Mouse (Mus musculus) stomach, embryonic 16.5 days (tissue): ENCODE results near the gene Arrb1. TPM values are rescaled to one million over a fixed set of nuclear protein-coding genes. Genes with fewer than 3 reads are reported as not detected.

ENCODE experiments used
- ATAC-seq: fragments of 200-750 bp; cut with Nextera tagmentation; 2 replicates; pipeline ENCODE4 v1.8.0; 2017; ENCODE audit warnings: moderate number of reproducible peaks, moderate TSS enrichment; ENCODE audit not compliant: insufficient read depth, low FRiP score
- H3K27ac ChIP-seq: fragments of 300-500 bp; sonication (generic); 2 replicates; pipeline ENCODE4 v1.5.1; 2014; ENCODE audit warnings: low read length
- H3K27me3 ChIP-seq: fragments of 300-500 bp; sonication (generic); 2 replicates; pipeline ENCODE4 v1.6.1; 2014; ENCODE audit warnings: low read length, control low read depth, mixed read lengths; ENCODE audit not compliant: control insufficient read depth, insufficient read depth
- H3K36me3 ChIP-seq: fragments of 300-500 bp; sonication (generic); 2 replicates; pipeline ENCODE4 v1.6.1; 2014; ENCODE audit warnings: low read length; ENCODE audit not compliant: control insufficient read depth, insufficient read depth
- H3K4me1 ChIP-seq: fragments of 300-500 bp; sonication (generic); 2 replicates; pipeline ENCODE4 v1.6.1; 2014; ENCODE audit warnings: low read length, control low read depth, mixed read lengths; ENCODE audit not compliant: control insufficient read depth, insufficient read depth
- H3K4me2 ChIP-seq: fragments of 300-500 bp; sonication (generic); 2 replicates; pipeline ENCODE4 v1.6.1; 2014; ENCODE audit warnings: low read depth, low read length, mixed read lengths
- H3K4me3 ChIP-seq: fragments of 300-500 bp; sonication (generic); replicated peaks from 2 replicates; pipeline ENCODE4 v1.5.1; 2014; ENCODE audit warnings: mild to moderate bottlenecking, low read length
- H3K9ac ChIP-seq: fragments of 300-500 bp; sonication (generic); 2 replicates; pipeline ENCODE4 v1.6.1; 2014; ENCODE audit warnings: low read length
- H3K9me3 ChIP-seq: fragments of 300-500 bp; sonication (generic); replicated peaks from 2 replicates; pipeline ENCODE4 v1.6.1; 2016; ENCODE audit warnings: low read length, control low read depth; ENCODE audit not compliant: control insufficient read depth
- WGBS: fragments of 180-500 bp; shearing (Covaris S2); extraction: QIAGEN DNeasy Blood & Tissue Kit; methylation state at CpG from one replicate; pipeline ENCODE4 v1.1.7; 2014; 5-methylcytosine and 5-hydroxymethylcytosine counted together
- polyA plus RNA-seq: library from polyadenylated mRNA; unstranded; fragments of >200 nt; fragmentation: Nextera tagmentation; extraction: Ambion mirVana; gene quantifications from 2 replicates; pipeline ENCODE4 v1.2.1, GENCODE M21; 2015

The Arrb1 gene
- polyA plus RNA-seq, 1 experiment from 2014 or later: 13.6 TPM

DNA sequence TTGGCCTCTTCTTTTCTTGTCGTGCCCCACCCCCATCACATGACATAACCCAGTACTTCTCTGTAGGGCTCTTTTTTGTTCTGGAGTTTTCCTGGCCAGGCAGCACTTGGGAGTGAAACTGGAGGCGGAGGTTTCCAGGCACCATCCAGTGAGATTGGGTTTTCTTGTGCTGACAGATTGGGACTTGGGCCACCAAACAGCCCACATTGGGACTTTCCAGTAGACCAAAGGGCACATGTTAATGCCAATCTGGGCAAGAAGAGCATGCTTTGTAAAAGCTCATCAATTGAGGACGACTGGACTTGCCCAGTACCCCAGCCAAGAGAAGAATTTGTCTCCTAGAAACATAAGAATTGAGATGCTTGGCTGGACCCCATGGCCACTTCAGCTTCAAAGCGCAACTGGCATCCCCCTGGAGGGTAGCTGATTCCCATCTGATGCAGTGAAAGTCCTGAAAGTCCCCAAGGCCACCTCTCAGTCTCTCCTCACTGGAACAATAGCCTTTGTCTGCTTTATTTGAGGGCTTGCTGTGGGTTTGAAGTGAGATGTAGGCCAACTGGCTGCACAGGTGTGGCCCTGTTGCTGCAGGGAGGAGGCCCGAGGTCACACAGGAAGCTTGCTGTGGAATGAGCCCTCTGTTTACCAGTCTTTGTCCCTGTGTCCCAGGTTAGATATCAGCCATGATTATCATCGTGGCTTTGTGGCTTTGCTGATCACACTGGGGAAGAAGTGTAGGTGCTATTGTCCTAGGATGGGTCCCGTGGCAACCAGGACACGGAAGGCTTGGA lies 68.8 kb downstream of the Arrb1 start:
- Histone ChIP-seq H3K9ac (no peak overlapping the region), H3K4me1 (no peaks in the 10 kb centered on the region), H3K36me3 (no peaks in the 10 kb centered on the region), H3K4me2 (no peak overlapping the region), H3K27me3 (no peaks in the 10 kb centered on the region), H3K9me3 (no peaks in the 10 kb centered on the region), H3K27ac (no peak overlapping the region), H3K4me3 (no peak overlapping the region)
- no peak for ATAC-seq
- WGBS: 74% methylated on average over 8 of the region's 8 CpGs

GRCm38 (mm10) chr7:99605058-99605457 lies 69.8 kb downstream of the Arrb1 start:
- no peaks in the 10 kb centered on the region for H3K4me1 ChIP-seq
- H3K36me3 ChIP-seq: no peaks in the 10 kb centered on the region
- no peak overlapping the region for H3K9ac ChIP-seq
- H3K9me3 ChIP-seq: no peaks in the 10 kb centered on the region
- H3K27me3 ChIP-seq: no peaks in the 10 kb centered on the region
- no peak for ATAC-seq
- H3K4me3 ChIP-seq: no peak overlapping the region
- no peak overlapping the region for H3K4me2 ChIP-seq
- 84% methylated on average over 2 of the region's 2 CpGs for WGBS
- H3K27ac ChIP-seq: no peak overlapping the region

GRCm38 (mm10) chr7:99606303-99606702 lies 71.0 kb downstream of the Arrb1 start:
- Histone ChIP-seq H3K4me1 (no peaks in the 10 kb centered on the region), H3K27ac (no peak overlapping the region), H3K4me3 (no peak overlapping the region), H3K9me3 (no peaks in the 10 kb centered on the region), H3K36me3 (no peaks in the 10 kb centered on the region), H3K9ac (no peak overlapping the region), H3K4me2 (no peak overlapping the region), H3K27me3 (no peaks in the 10 kb centered on the region)
- no peak for ATAC-seq
- 78% methylated on average over 11 of the region's 11 CpGs for WGBS

GRCm38 (mm10) chr7:99606766-99607165 lies 71.5 kb downstream of the Arrb1 start:
- Histone ChIP-seq H3K27me3 (no peaks in the 10 kb centered on the region), H3K9me3 (no peaks in the 10 kb centered on the region), H3K4me3 (no peak overlapping the region), H3K9ac (no peak overlapping the region), H3K36me3 (no peaks in the 10 kb centered on the region), H3K27ac (no peak overlapping the region), H3K4me1 (no peaks in the 10 kb centered on the region), H3K4me2 (no peak overlapping the region)
- 66% methylated on average over 3 of the region's 3 CpGs for WGBS
- ATAC-seq: no peak

GRCm38 (mm10) chr7:99607632-99608031 lies 72.4 kb downstream of the Arrb1 start:
- 49% methylated on average over 2 of the region's 2 CpGs for WGBS
- Histone ChIP-seq H3K27me3 (no peaks in the 10 kb centered on the region), H3K36me3 (no peaks in the 10 kb centered on the region), H3K9me3 (no peaks in the 10 kb centered on the region), H3K9ac (no peak overlapping the region), H3K4me3 (no peak overlapping the region), H3K27ac (no peak overlapping the region), H3K4me2 (no peak overlapping the region), H3K4me1 (no peaks in the 10 kb centered on the region)
- ATAC-seq: no peak

DNA sequence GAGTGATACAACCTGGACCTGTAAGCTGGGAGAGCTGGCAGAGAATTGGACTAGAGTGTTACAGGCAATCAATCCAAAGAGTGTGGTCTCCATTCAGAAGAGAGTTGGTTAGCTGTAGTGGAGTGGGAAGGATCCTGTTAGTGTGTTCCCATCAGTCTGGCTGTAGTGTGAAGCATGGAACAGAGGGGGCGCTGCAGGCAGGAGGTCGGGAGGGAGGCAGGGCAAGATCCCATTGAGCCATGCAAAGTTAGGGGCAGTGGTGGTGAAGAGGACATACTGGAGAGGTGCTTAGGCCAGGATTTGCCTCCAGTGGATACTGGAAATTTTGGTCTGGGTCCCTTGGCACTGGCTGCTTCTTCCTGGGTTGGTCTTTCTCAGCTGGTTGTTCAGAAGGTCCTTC lies 83.0 kb downstream of the Arrb1 start:
- Histone ChIP-seq H3K4me1 (no peaks in the 10 kb centered on the region), H3K4me2 (no peak overlapping the region), H3K36me3 (no peaks in the 10 kb centered on the region), H3K27ac (no peak overlapping the region), H3K9me3 (no peaks in the 10 kb centered on the region), H3K9ac (no peak overlapping the region), H3K27me3 (no peaks in the 10 kb centered on the region), H3K4me3 (no peak overlapping the region)
- no peak for ATAC-seq
- 62% methylated on average over 2 of the region's 2 CpGs for WGBS

DNA sequence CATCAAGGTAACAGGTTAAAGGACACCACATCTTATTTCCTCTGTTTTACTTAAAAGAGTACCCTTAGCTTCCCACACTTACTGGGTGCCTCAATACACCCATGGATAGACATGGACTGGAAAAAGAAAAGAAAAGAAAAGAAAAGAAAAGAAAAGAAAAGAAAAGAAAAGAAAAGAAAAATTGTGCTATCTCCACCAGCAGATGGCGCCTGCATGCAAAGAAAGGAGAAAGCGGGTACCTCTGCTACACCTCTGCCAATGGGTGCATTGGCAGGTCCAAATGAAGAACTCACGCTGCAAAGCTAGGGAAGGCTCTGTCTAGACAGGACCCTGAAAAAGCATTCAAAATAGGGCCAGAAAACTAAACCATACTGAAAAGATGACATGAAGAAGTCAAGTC lies 83.6 kb downstream of the Arrb1 start:
- Histone ChIP-seq H3K4me3 (no peak overlapping the region), H3K27me3 (no peaks in the 10 kb centered on the region), H3K9me3 (no peaks in the 10 kb centered on the region), H3K4me2 (no peak overlapping the region), H3K27ac (no peak overlapping the region), H3K4me1 (no peaks in the 10 kb centered on the region), H3K9ac (no peak overlapping the region), H3K36me3 (no peaks in the 10 kb centered on the region)
- no peak for ATAC-seq
- WGBS: 5% methylated on average over 3 of the region's 3 CpGs

DNA sequence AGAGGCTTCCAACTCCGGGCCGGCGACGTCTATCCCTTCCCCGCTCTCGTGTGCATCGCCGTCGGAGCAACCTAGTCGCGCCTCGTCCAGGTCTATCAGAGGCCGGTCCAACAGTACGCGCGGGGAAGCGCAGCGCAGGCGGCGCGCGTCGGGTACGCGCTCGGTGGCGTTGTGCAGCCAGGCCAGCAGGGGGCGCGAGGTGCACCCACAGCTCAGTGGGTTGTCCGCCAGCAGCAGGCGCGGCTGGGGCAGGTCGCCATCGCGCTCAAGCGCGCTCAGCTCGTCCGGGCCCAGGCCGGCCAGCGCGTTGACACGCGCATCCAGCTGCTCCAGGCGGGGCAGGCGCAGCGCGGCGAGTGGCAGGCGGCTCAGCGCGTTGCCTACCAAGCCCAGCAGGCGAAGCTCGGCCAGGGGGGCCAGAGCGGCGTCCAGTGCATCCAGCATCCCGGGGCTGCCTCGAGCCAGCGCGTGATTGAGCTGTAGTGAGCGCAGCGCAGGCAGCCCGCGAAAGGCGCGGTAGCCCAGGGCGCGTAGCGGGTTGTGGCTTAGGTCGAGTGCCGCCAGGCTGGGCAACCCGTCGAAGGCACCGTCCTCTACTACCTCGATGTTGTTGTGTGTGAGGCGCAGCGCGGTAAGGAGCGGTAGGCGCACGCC lies 90.6 kb downstream of the Arrb1 start:
- H3K4me2 ChIP-seq: peak overlapping the region; percentile 94
- no peaks in the 10 kb centered on the region for H3K9me3 ChIP-seq
- H3K27me3 ChIP-seq: peaks cover 38% of the 10 kb centered on the region
- peak overlapping the region; percentile 50 for H3K4me3 ChIP-seq
- ATAC-seq: peak; percentile 87
- no peak overlapping the region for H3K27ac ChIP-seq
- no peaks in the 10 kb centered on the region for H3K36me3 ChIP-seq
- H3K9ac ChIP-seq: peak overlapping the region; percentile 61
- under 1% methylated on average over 81 of the region's 81 CpGs for WGBS
- peaks cover 11% of the 10 kb centered on the region; the same call in 1 of the 2 replicates for H3K4me1 ChIP-seq
